Mouse (Mus musculus) right cerebral cortex, postnatal 10 days (tissue): ENCODE measurements around the gene Pth2.

Experiments
- DNase-seq, 2 experiments: peaks; one replicate each; pipeline ENCODE4 v3.0.0; 2021; ENCODE audit warnings: low spot score in 2 of 2

Gene Pth2

DNA sequence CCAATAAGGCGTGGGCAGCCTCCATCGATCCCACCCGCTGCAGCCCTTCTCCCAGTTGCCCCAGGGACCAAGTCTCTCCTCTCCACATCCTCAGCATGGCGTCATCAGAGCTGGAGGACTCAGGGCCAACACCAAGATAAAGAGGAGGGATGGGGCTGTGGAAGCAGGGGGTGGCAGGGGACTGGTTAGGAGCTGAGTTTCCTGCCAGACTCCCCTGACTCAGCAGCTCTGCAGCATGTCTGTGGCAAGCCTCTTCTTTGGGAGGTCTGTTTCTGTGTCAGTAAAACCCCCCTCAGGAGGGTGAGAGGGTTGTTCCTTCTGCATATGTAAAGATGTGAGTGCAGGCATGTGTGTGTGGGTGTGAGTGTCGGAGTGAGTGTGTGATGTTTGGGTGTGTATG lies 16.2 kb downstream of the Pth2 start:
- no peak for DNase-seq

DNA sequence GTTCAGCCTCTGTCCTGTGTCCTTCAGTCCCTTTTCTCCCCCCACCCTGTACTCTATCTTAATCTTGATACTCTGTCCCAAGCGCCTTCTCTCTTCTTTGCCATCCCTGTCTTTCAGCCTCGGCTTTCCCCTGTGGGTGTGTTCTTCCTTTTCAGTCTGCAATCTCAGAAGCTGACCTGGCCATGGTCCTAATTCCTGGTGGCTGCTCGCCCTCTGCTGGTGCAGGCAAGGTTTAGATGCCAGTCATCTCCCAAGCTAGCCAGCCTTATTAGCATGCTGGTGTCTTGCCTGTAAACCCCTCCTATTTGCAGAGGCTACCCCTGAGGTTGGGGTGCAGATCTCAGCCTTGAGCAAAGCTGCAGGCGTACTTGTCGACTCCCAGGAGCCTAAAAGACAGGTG lies 17.6 kb downstream of the Pth2 start:
- DNase-seq = peak; percentile 76 to 82

GRCm38 (mm10) chr7:45198961-45199360 lies 18.2 kb downstream of the Pth2 start:
- DNase-seq = no peak

DNA sequence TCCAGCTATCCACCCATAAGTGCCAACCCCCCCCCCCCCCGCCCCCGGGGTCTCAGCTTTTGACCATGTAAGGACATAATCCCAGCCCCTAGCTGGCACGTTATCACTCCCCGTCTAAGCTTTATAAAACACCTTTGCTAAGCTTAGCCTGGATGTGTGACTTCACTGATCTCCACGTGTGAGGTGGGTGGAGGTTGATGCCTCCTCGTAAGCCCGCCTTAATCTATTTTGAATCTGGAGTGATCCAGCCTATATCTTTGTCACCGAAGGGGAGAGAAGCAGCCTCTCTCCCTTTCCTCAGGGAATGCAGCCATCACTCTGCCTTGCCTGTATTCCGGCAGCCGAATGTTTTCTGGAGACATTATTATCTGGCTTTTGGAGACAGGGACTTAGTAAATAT lies 21.9 kb downstream of the Pth2 start:
- no peak for DNase-seq

DNA sequence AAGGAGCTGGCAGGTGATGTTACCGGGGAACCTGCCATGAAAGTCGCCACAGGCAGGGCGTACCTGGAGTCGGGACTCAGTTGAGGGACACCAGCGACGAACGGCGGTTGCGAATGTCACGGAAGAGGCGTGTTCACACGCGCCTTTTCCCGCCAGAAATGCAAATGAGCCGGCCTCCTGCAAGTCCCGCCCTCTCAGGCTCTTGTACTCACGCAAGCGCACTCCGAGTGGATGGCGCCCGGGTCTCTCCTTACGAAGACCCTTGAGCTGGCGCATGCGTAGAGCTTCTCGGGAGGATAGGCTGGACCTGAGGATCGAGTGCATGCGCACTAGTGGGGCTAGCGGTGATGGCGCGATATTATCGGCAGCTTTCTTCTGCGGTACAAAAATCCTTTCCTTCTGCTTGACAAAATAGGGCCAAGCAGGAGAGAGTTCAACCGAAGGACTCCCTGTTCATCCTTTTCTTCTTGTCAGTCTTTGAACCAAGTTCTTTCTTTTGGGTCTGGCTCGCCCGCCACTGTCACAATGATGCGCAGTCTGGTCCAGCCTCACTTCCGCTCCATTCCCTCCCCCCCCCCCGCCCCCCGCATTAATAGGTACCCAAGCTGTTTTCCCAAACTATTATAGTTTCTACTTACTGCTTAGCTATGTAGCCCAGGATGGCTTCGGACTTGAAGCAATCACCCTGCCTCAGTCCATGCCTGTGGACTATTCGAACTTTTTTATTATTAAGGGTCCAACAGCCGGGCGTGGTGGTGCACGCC lies 23.8 kb downstream of the Pth2 start, which contains the start of gene Ccdc155:
Ccdc155 (minus strand) TSS at position 513 of the 764 bp plus-strand sequence.
- DNase-seq = peak; percentile 97 to 98

DNA sequence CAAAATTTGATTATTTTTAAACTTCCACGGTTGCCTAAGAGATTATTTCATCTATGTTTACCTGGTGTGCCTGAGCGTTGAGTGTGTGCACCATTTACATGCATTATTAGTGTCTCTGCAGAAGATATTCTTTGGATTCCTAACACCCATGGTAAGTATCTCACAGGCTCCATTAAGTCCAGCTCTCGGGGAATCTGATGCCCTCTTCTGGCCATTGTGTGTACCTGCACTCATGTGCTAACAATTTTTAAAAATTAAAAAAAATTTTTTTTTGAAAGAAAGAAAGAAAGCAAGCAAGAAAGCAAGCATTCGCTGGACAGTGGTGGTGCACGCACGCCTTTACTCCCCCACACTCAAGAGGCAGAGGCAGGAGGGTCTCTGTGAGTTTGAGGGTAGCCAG lies 27.5 kb downstream of the Pth2 start:
- DNase-seq = no peak

DNA sequence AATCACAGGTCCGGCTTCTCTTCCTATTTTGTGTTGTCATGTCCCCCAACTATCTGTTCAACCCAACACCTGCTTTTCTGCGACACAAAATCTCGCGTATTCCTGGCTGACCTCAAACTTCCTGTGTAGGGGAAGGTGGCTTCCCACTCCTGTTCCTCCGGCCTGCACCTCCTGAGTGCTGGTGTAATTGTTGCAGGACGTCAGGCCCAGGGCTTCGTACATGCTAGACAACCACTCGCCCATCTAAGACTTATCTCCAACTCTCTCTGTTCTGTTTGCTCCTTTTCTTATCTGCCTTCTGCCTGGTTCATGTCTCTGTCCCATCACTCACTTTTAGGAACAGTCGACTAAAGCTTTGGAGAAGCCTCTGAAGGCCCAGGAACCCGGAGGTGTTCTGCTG lies 30.3 kb downstream of the Pth2 start:
- DNase-seq = no peak

GRCm38 (mm10) chr7:45211851-45212251 lies 31.1 kb downstream of the Pth2 start, which contains the start of gene Dkkl1:
Gene Dkkl1 (minus strand): TSS chr7:45212147.
- DNase-seq = no peak

DNA sequence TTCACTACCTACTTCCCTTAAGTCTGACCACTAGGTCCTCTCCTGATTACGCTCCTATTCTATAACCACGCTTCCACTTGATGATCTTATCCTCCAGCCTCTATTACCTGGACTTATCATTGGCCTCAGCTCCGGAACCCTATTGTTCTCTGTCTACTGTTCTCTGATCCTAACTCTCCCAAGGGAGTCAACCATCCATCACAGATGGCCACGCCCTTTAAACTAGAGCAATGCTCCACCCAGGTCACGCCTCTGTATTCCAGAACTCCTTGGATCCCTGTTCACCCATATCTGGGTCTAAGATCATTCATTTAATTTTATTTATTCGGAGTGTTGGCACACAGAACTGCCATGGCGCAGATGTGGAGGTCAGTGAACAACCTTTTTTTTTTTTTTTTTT lies 31.6 kb downstream of the Pth2 start:
- DNase-seq = no peak

DNA sequence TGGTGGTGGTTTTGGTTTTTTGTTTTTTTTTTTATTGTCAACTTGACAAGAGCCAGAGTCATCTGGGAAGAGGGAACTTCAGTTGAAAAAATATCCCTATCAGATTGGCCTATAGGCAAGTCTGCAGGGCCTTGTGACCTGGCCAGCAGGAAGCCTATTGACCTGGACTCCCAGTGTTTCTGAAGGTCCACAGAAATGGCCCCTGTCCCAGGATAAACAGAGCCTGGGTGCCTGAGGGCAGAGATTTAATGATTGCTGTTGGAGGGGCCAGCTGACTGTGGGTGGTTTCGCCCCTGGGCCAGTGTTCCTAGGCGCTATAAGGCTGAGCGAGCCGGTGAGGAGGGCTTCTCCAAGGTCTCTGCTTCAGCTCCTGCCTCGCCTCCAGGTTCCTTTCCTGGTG lies 32.9 kb downstream of the Pth2 start:
- DNase-seq = no peak

DNA sequence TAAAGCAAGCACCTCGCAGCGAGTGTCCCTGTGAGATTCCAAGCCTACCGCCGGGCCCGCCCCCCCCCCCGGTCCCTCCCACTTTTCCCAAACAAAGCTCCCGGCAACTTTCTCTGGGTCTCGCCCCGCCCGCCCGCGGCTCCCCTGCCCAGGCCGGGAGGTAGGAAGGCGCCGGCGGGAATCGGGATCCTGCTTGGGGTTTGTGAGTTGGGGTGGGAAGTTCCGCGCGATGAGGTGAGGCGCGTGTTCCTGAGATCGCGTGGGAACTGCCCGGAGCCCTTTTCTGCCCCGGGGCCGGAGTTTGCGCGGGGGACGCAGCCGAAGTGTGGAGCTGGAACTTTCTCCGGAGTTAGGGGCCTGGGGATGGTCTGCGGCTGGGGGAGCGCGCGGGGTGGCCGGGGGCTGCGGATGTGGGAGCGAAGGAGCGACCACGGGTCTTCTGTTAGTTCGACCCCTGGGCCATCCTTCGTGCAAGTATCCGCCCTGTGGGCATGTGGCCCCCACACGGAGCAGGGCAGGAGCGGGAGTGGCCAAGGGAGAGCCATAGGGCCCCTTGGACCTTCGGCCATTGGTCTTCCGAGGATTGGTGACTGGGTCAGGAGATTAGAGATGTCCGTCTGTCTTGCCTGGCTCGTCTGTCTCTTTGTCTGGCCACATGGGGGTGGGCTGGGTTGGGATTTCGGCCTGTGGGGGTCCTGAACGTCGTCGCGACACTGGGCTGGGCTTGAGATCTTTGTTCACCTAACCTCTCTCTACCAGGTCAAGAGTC lies 35.1 kb downstream of the Pth2 start, which contains the start of gene Tead2:
Tead2 (plus strand) TSS at position 81 of the 769 bp plus-strand sequence.
- DNase-seq = no peak

DNA sequence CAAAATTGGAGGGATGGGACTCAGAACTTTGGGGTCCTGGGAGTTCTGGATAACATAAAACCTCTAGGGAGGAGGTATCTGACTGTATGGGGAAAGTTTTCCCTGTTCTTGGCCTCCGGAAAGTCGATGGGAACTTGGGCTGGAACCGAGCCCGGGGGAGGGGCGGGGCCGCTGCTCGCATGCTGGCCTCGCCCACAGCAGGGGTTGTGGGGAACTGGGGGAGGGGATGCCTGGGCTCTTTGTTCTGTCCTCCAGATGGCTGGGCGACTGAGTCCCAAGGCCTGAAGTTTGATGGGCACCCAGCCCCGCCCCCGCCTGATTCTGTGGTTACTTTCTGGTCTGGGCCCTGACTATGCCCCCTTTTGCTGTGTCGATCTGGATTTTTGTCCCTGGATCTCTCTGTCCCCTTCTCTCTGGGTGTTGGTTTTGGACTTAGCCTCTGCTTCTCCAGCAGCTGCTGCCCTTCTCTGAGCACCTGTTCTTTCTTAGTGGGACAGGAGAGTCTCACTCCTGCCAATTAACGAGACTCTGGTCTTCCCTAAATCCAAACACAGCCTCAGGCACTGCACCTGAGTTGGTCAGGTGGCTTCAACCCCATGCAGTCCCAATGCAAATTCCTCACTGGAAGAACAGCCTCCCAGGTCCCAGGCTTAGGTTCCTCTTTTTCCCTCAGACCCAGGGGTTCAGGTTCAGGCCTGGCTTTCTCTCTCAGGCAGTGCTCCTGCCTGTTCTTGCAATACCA lies 35.8 kb downstream of the Pth2 start:
- DNase-seq = peak; percentile 70 to 73

DNA sequence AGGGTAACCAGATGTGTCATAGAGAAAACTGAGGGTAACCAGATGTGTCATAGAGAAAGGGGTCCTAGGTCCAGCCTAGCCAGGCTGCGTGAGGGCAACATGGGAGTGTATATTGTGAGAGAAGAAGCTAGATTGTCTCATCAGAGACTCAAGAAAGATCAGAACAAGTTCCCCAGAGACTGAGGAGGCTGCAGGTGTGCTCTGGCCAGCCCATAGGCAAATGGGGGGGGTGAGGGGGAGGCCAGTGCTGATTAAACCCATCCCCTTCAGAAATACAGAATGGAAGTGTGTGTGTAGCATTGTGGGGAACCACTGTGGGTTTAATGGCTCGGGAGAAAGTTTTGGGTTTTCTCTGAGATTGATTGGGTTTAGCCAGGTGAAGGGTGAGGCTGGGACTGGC lies 40.9 kb downstream of the Pth2 start:
- no peak for DNase-seq

DNA sequence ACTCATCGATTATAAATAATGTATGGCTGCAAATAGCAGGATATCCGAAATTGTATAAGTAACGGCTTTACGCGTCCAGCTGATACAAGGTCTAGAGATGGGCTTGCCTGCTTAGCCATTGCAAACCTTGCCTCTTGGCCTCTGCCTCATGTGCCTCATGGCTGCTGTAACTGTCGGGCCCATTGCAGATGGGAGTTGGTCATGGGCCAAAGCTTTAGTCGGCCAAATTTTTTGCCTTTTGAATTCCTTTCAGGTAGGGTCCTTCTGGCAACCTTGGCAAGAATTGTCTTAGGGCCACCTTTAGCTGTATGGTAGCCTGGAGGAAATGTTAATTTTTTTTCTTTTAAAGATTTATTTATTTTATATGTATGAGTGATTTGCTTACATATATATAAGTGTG lies 44.0 kb downstream of the Pth2 start:
- DNase-seq = no peak

DNA sequence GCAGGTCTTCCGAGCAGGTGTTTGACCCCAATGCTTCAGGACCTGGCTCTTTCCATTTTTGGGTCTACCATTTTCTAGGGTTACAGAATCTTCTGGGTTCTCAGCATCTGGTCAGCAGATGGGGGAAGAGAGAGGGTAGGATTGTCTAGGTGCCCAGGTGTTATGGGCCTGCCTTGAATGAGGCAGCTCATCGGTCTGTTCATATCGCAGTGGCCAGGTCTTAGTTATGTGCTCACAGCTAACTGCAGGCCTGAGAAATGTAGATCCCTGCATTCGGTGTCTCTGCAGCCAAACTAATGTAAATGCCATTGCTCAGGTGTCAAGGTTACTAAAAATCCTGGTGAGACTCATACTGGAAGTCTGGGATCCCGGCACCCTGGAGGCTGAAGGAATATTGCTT lies 45.6 kb downstream of the Pth2 start:
- no peak for DNase-seq

DNA sequence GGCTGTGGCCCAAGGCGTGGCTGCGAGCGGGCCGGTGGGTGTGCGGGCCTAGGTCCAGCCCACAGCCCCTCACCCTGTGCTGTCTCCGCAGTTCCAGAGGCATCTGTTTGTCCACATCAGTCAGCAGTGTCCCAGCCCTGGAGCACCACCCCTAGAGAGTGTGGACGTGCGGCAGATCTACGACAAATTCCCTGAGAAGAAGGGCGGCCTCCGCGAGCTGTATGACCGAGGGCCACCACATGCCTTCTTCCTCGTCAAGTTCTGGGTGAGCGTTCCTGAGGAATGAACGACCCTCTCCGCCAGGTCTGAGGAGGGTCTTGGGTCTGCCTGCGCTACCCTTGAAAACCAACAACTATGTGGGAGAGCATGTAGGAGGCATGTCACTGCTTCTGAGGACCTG lies 47.8 kb downstream of the Pth2 start:
- no peak for DNase-seq

GRCm38 (mm10) chr7:45229046-45229445 lies 48.3 kb downstream of the Pth2 start:
- DNase-seq = no peak

DNA sequence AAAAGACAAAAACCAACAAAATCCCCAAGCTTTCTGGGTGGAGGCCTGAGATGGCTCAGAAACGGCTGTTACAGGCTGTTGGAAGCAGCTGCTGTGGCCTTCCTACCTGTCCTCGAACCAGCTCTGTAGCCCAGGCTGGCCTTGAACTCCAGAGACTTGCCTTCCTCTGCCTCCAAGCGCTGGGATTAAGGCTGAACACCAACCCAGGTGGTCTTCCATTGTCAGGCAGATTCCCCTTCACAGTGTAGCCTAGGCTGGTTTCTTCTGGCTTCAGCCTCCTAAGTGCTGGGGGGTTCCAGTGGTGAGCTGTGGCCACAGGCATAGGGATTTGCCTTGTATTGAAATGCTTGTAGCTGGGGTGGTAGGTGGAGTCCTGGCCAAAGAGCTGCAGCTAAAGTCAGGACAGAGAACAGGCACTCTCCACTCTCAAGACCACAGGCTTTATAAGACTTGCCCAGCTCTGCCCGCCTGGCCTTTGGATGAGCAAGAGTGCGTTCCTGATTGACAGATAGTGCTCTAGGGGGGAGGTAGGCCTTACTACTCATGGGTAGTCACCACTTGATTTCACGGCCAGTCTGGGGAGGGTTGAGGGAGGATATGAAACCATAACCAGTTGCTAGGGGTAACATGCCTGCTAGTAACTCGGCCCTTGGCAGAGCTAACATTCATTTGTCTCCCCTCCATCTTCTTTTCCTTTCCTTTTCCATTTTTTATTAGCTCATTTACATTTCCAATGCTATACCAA lies 48.8 kb downstream of the Pth2 start:
- no peak for DNase-seq

GRCm38 (mm10) chr7:45231192-45231591 lies 50.4 kb downstream of the Pth2 start:
- no peak for DNase-seq
